Mouse (Mus musculus) embryonic facial prominence, embryonic 12.5 days (tissue): ENCODE results near the gene Lrp2. TPM values are rescaled to one million over a fixed set of nuclear protein-coding genes. Genes with fewer than 3 reads are reported as not detected.
"Not testable (repeated sequence)": the region's sequence is repeated elsewhere in the genome, so short reads cannot be mapped to it uniquely, and the experiment has no call there.

Experiments
- ATAC-seq: fragments of 200-750 bp; cut with Nextera tagmentation; 2 replicates; pipeline ENCODE4 v1.8.0; 2017; ENCODE audit not compliant: insufficient number of reproducible peaks, insufficient read depth, low FRiP score, low TSS enrichment
- H3K27ac ChIP-seq: fragments of 300-500 bp; sonication (generic); 2 replicates; pipeline ENCODE4 v1.5.1; 2016; ENCODE audit warnings: mild to moderate bottlenecking
- H3K27me3 ChIP-seq: fragments of 300-500 bp; sonication (generic); 2 replicates; pipeline ENCODE4 v1.6.1; 2016; ENCODE audit warnings: mild to moderate bottlenecking, moderate library complexity
- H3K36me3 ChIP-seq: fragments of 300-500 bp; sonication (generic); 2 replicates; pipeline ENCODE4 v1.6.1; 2016; ENCODE audit warnings: mild to moderate bottlenecking
- H3K4me1 ChIP-seq: fragments of 300-500 bp; sonication (generic); 2 replicates; pipeline ENCODE4 v1.6.1; 2016
- H3K4me2 ChIP-seq: fragments of 300-500 bp; sonication (generic); replicated peaks from 2 replicates; pipeline ENCODE4 v1.6.1; 2016; ENCODE audit warnings: mild to moderate bottlenecking, moderate library complexity
- H3K4me3 ChIP-seq: fragments of 300-500 bp; sonication (generic); 2 replicates; pipeline ENCODE4 v1.5.1; 2016; ENCODE audit warnings: mild to moderate bottlenecking
- H3K9ac ChIP-seq: fragments of 300-500 bp; sonication (generic); 2 replicates; pipeline ENCODE4 v1.6.1; 2016; ENCODE audit warnings: mild to moderate bottlenecking, moderate library complexity
- H3K9me3 ChIP-seq: fragments of 300-500 bp; sonication (generic); 2 replicates; pipeline ENCODE4 v1.6.1; 2016; ENCODE audit warnings: mild to moderate bottlenecking, moderate library complexity
- WGBS: fragments of 180-500 bp; shearing (Covaris S2); methylation state at CpG from one replicate; pipeline ENCODE4 v1.1.7; 2016; 5-methylcytosine and 5-hydroxymethylcytosine counted together
- polyA plus RNA-seq: library from polyadenylated mRNA; unstranded; fragments of >200 nt; fragmentation: Nextera tagmentation; extraction: Ambion mirVana; gene quantifications from 2 replicates; pipeline ENCODE4 v1.2.1, GENCODE M21; 2016

Lrp2 gene
- polyA plus RNA-seq, 1 experiment from 2014 or later, result 1.0 TPM

GRCm38 (mm10) chr2:69603726-69604393 is 18.0 kb upstream of the Lrp2 start:
- Histone ChIP-seq H3K4me2 (no peak overlapping the region), H3K9ac (no peak overlapping the region), H3K27ac (no peak overlapping the region), H3K27me3 (no peaks in the 10 kb centered on the region), H3K9me3 (no peaks in the 10 kb centered on the region), H3K36me3 (no peaks in the 10 kb centered on the region), H3K4me3 (no peak overlapping the region), H3K4me1 (no peaks in the 10 kb centered on the region)
- no peak for ATAC-seq
- 89% methylated on average over 7 of the region's 7 CpGs for WGBS

- Histone ChIP-seq H3K4me3 (no peak overlapping the region), H3K27ac (no peak overlapping the region), H3K27me3 (peaks cover 9% of the 10 kb centered on the region), H3K4me2 (no peak overlapping the region), H3K4me1 (no peaks in the 10 kb centered on the region), H3K36me3 (no peaks in the 10 kb centered on the region), H3K9me3 (no peaks in the 10 kb centered on the region), H3K9ac (no peak overlapping the region)
- WGBS, result 78% methylated on average over 2 of the region's 2 CpGs
- no peak for ATAC-seq
Observed at GRCm38 (mm10) chr2:69593168-69593567, 7.3 kb upstream of the Lrp2 start.

GRCm38 (mm10) chr2:69592536-69592935 is 6.7 kb upstream of the Lrp2 start:
- H3K9me3 ChIP-seq, result no peaks in the 10 kb centered on the region
- no peak overlapping the region for H3K4me3 ChIP-seq
- no peak for ATAC-seq
- H3K36me3 ChIP-seq, result no peaks in the 10 kb centered on the region
- H3K4me2 ChIP-seq, result no peak overlapping the region
- 26% methylated on average over 1 of the region's 1 CpGs for WGBS
- no peak overlapping the region for H3K27ac ChIP-seq
- no peak overlapping the region for H3K9ac ChIP-seq
- H3K27me3 ChIP-seq, result peaks cover 15% of the 10 kb centered on the region
- H3K4me1 ChIP-seq, result peaks cover 6% of the 10 kb centered on the region; the same call in 1 of the 2 replicates

GRCm38 (mm10) chr2:69591966-69592505 is 6.2 kb upstream of the Lrp2 start:
- no peak overlapping the region for H3K27ac ChIP-seq
- H3K4me3 ChIP-seq, result no peak overlapping the region
- no peaks in the 10 kb centered on the region for H3K36me3 ChIP-seq
- H3K9me3 ChIP-seq, result no peaks in the 10 kb centered on the region
- no peak overlapping the region for H3K4me2 ChIP-seq
- H3K27me3 ChIP-seq, result peaks cover 20% of the 10 kb centered on the region
- no peak overlapping the region for H3K9ac ChIP-seq
- peaks cover 9% of the 10 kb centered on the region; the same call in 1 of the 2 replicates for H3K4me1 ChIP-seq
- ATAC-seq, result no peak
- 65% methylated on average over 7 of the region's 7 CpGs for WGBS

- no peaks in the 10 kb centered on the region for H3K9me3 ChIP-seq
- ATAC-seq, result no peak
- H3K36me3 ChIP-seq, result no peaks in the 10 kb centered on the region
- H3K27ac ChIP-seq, result no peak overlapping the region
- no peak overlapping the region for H3K9ac ChIP-seq
- H3K4me3 ChIP-seq, result no peak overlapping the region
- peaks cover 9% of the 10 kb centered on the region for H3K4me1 ChIP-seq
- WGBS, result 79% methylated on average over 1 of the region's 1 CpGs
- H3K4me2 ChIP-seq, result no peak overlapping the region
- peaks cover 31% of the 10 kb centered on the region for H3K27me3 ChIP-seq
Observed at GRCm38 (mm10) chr2:69590548-69590947, 4.7 kb upstream of the Lrp2 start.

- Histone ChIP-seq H3K4me3 (peak overlapping the region; percentile 32), H3K27ac (no peak overlapping the region), H3K27me3 (peaks cover 50% of the 10 kb centered on the region), H3K9me3 (no peaks in the 10 kb centered on the region), H3K36me3 (no peaks in the 10 kb centered on the region), H3K4me1 (peaks cover 9% of the 10 kb centered on the region), H3K4me2 (peak overlapping the region; percentile 62), H3K9ac (no peak overlapping the region)
- under 1% methylated on average over 23 of the region's 23 CpGs for WGBS
- ATAC-seq, result no peak
Observed at GRCm38 (mm10) chr2:69587896-69588295, 2.0 kb upstream of the Lrp2 start.

GRCm38 (mm10) chr2:69586821-69587728 is 1.2 kb upstream of the Lrp2 start:
- Histone ChIP-seq H3K27ac (no peak overlapping the region), H3K4me2 (peak overlapping the region; percentile 62), H3K4me1 (peaks cover 9% of the 10 kb centered on the region), H3K9ac (no peak overlapping the region), H3K4me3 (peak overlapping the region; percentile 32), H3K36me3 (no peaks in the 10 kb centered on the region), H3K9me3 (no peaks in the 10 kb centered on the region), H3K27me3 (peaks cover 58% of the 10 kb centered on the region)
- 1% methylated on average over 26 of the region's 26 CpGs for WGBS
- ATAC-seq, result no peak

- H3K4me1 ChIP-seq, result peaks cover 9% of the 10 kb centered on the region
- under 1% methylated on average over 60 of the region's 61 CpGs for WGBS
- ATAC-seq, result no peak
- no peak overlapping the region for H3K27ac ChIP-seq
- peak overlapping the region; percentile 59 for H3K4me3 ChIP-seq
- H3K27me3 ChIP-seq, result peaks cover 59% of the 10 kb centered on the region
- no peaks in the 10 kb centered on the region for H3K36me3 ChIP-seq
- peak overlapping the region; percentile 25; the same call in 1 of the 2 replicates for H3K9ac ChIP-seq
- H3K9me3 ChIP-seq, result no peaks in the 10 kb centered on the region
- H3K4me2 ChIP-seq, result peak overlapping the region; percentile 95
Observed at GRCm38 (mm10) chr2:69585191-69585885, 527 bp downstream of the Lrp2 start.

GRCm38 (mm10) chr2:69584117-69584933 is 1.5 kb downstream of the Lrp2 start:
- 5% methylated on average over 20 of the region's 20 CpGs for WGBS
- Histone ChIP-seq H3K27me3 (peaks cover 59% of the 10 kb centered on the region), H3K9ac (no peak overlapping the region), H3K36me3 (no peaks in the 10 kb centered on the region), H3K4me1 (peaks cover 9% of the 10 kb centered on the region), H3K4me2 (peak overlapping the region; percentile 95), H3K9me3 (no peaks in the 10 kb centered on the region), H3K27ac (no peak overlapping the region), H3K4me3 (peak overlapping the region; percentile 59; the same call in 1 of the 2 replicates)
- no peak for ATAC-seq

- ATAC-seq, result no peak
- H3K9me3 ChIP-seq, result no peaks in the 10 kb centered on the region
Observed at GRCm38 (mm10) chr2:69582861-69583260, 3.0 kb downstream of the Lrp2 start.

GRCm38 (mm10) chr2:69582068-69582467 is 3.8 kb downstream of the Lrp2 start:
- H3K4me2 ChIP-seq, ATAC-seq, H3K9me3 ChIP-seq, H3K4me3 ChIP-seq, H3K27ac ChIP-seq, H3K9ac ChIP-seq, H3K36me3 ChIP-seq, H3K4me1 ChIP-seq: not testable (repeated sequence)
- 87% methylated on average over 4 of the region's 4 CpGs for WGBS
- peaks cover 39% of the 10 kb centered on the region for H3K27me3 ChIP-seq

More at GRCm38 (mm10) chr2:69582861-69583260, 3.0 kb downstream of the Lrp2 start:
- no peak overlapping the region for H3K9ac ChIP-seq
- no peaks in the 10 kb centered on the region for H3K36me3 ChIP-seq
- WGBS, result 23% methylated on average over 7 of the region's 7 CpGs
- no peak overlapping the region for H3K27ac ChIP-seq
- peaks cover 7% of the 10 kb centered on the region for H3K4me1 ChIP-seq
- peaks cover 46% of the 10 kb centered on the region for H3K27me3 ChIP-seq
- no peak overlapping the region for H3K4me3 ChIP-seq
- H3K4me2 ChIP-seq, result no peak overlapping the region
